Mouse (Mus musculus) brain, adult 10 weeks (tissue): Measurements from ENCODE around the gene Ccdc59. TPM values are rescaled to one million over a fixed set of nuclear protein-coding genes. Genes with fewer than 3 reads are reported as not detected.

Experiments
- polyA plus RNA-seq: library from polyadenylated mRNA; stranded (reverse); fragments of 350-450 nt; fragmentation: Illumina TruSeq; extraction: RNeasy Lipid Tissue Mini Kit (QIAGEN cat#74804); gene quantifications from one replicate; pipeline ENCODE4 v1.2.3, GENCODE M21; 2015; ENCODE audit warnings: low read depth, low replicate concordance

The Ccdc59 gene
- 26.7 TPM for polyA plus RNA-seq

DNA sequence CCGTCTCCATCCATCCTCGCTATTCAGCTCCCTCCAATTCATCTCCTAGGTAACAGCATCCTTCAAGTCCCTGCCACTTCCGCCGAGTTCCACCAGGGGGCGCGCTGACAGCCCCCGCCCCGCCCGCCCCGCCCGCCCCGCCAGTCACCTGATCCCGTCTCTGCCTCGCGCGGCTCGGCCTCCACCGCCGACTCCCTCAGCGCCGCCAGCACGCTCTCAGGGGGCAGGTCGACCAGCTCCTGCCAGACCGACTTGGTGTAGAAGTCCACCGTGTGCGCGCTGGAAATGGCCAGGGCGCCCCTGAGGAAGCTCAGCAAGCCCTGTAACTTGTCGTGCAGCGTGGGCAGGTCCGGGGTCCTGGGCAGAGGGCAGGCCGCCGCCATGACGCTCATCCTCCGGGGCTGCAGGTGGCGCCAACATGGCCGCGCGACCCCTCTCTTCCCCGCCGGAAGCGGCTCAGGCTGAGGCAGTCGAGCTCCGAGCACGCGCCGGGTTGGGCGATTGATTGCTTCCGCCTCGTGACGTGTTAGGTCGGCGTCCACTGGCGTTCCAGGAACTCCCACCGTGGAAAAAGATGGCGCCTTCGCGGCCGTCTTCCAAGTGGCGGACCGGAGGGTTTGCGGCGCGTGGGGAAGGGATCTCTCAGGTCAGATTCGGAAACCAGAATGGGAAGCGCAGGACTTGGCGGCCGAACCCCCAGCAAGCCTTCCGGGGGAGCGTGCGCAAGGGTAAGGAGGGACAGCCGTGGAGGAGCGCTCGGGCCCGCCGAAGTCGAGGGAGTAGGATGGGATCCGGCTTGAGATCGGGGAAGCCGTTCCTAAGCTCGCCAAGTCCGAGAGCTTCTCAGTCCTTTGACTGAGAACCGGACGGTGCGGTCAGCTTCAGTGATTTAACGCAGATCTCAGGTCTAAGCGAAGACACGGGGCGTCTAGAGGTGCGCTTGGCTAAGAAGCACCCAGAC is at the start of gene Ccdc59, which contains the start of gene Mettl25:
Ccdc59 (plus strand) TSS at position 140 of the 961 bp plus-strand sequence.
Mettl25 (minus strand) TSS at position 453 of the 961 bp plus-strand sequence.

Other genes with a start within 250 kb of the Ccdc59 start
- gene Mettl25, start 313 bp downstream of the Ccdc59 start, polyA plus RNA-seq, result 8.0 TPM